Mouse (Mus musculus) stomach, embryonic 15.5 days (tissue): ENCODE measurements at regions not wholly inside any gene's neighbourhood (a gene's known extent, or its start where the extent isn't known, plus 50 kb on each side); places are given as distances from the start of the nearest gene placed in this dataset.

Experiments
- ATAC-seq: fragments of 200-750 bp; cut with Nextera tagmentation; 2 replicates; pipeline ENCODE4 v1.8.0; 2017; ENCODE audit warnings: low read depth, moderate number of reproducible peaks, moderate TSS enrichment; ENCODE audit not compliant: insufficient read depth, low FRiP score
- H3K27ac ChIP-seq: fragments of 300-500 bp; sonication (generic); 2 replicates; pipeline ENCODE4 v1.5.1; 2015; ENCODE audit warnings: mild to moderate bottlenecking, inconsistent platforms
- H3K27me3 ChIP-seq: fragments of 300-500 bp; sonication (generic); replicated peaks from 2 replicates; pipeline ENCODE4 v1.6.1; 2015; ENCODE audit warnings: inconsistent platforms
- H3K36me3 ChIP-seq: fragments of 300-500 bp; sonication (generic); 2 replicates; pipeline ENCODE4 v1.6.1; 2015; ENCODE audit warnings: inconsistent platforms
- H3K4me1 ChIP-seq: fragments of 300-500 bp; sonication (generic); 2 replicates; pipeline ENCODE4 v1.6.1; 2015; ENCODE audit warnings: inconsistent platforms
- H3K4me2 ChIP-seq: fragments of 300-500 bp; sonication (generic); 2 replicates; pipeline ENCODE4 v1.6.1; 2015; ENCODE audit warnings: mild to moderate bottlenecking, inconsistent platforms
- H3K4me3 ChIP-seq: fragments of 300-500 bp; sonication (generic); replicated peaks from 2 replicates; pipeline ENCODE4 v1.5.1; 2015; ENCODE audit warnings: inconsistent platforms
- H3K9ac ChIP-seq: fragments of 300-500 bp; sonication (generic); 2 replicates; pipeline ENCODE4 v1.6.1; 2015; ENCODE audit warnings: inconsistent platforms
- H3K9me3 ChIP-seq: fragments of 300-500 bp; sonication (generic); 2 replicates; pipeline ENCODE4 v1.6.1; 2016; ENCODE audit warnings: inconsistent platforms
- WGBS: fragments of 180-500 bp; shearing (Covaris S2); methylation state at CpG from one replicate; pipeline ENCODE4 v1.1.7; 2015; 5-methylcytosine and 5-hydroxymethylcytosine counted together

DNA sequence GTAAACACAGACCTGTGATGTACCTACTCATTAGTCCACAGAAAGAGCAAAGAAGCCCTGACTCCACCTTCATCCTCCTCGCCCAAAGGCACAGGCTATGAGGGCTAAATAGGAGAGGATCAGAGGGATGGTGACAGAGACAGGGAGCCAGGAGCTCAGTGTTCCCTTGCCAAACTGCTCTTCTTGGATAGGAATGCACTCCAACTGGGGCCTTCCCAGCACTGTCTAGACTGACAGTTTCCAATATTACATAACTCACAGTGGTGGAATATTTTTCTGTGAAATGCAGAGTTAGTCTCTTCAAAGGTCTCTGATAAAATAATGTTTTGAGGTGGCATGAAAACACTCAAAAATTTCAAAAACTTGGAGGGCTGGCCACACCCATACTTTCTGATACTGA, 53.5 kb upstream of the Irs2 start:
- Histone ChIP-seq H3K9ac (no peak overlapping the region), H3K4me1 (peaks cover 9% of the 10 kb centered on the region; the same call in 1 of the 2 replicates), H3K27ac (no peak overlapping the region), H3K9me3 (no peaks in the 10 kb centered on the region), H3K27me3 (no peaks in the 10 kb centered on the region), H3K4me3 (no peak overlapping the region), H3K36me3 (no peaks in the 10 kb centered on the region), H3K4me2 (no peak overlapping the region)
- WGBS, result 54% methylated on average over 1 of the region's 1 CpGs
- no peak for ATAC-seq

DNA sequence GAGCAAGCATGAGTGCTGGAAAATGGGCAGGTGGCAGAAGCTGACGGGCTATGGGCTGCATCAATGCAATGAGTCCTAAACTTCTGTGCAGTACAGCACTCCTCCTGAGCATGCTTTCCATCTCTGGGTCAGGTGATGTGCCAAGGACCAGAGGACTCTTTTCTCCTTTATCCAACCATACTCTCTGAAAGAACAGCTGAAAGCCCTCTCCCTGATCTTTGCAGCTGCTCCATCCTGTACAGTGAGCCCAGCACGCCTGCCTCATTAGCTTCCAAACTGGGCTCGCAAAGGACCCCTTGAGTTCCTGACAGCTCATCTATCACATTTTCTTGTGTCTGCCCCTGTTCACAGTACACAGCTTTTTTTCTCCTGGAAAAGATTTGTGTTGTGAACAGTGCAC, 52.3 kb upstream of the Irs2 start:
- Histone ChIP-seq H3K4me1 (peaks cover 16% of the 10 kb centered on the region; the same call in 1 of the 2 replicates), H3K9me3 (no peaks in the 10 kb centered on the region), H3K4me2 (no peak overlapping the region), H3K9ac (no peak overlapping the region), H3K36me3 (no peaks in the 10 kb centered on the region), H3K27me3 (no peaks in the 10 kb centered on the region), H3K4me3 (no peak overlapping the region), H3K27ac (no peak overlapping the region)
- 0 out of 2 replicates have a peak, but pooled peaks have one; percentile 9 for ATAC-seq
- 31% methylated on average over 3 of the region's 3 CpGs for WGBS

DNA sequence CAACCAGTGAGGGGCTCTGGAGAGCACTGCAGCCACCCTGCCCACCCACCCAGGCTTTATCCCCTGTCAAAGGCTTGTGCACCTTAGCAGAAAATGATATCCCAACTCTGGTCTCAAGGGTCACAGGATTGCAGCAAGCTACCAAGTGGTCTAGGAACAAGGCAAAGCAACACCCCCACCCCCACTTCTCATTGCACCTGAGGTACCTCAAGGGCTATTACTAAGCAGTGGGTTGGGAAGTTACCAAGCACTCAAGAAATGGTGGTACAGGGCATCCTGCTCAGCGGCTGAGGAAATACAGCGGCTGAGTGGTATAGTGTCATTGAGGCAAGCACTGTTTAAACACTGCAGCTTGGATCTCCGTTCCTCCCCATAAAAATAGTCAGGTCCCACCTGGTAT, 50.1 kb upstream of the Irs2 start:
- Histone ChIP-seq H3K4me3 (no peak overlapping the region), H3K9me3 (no peaks in the 10 kb centered on the region), H3K27me3 (no peaks in the 10 kb centered on the region), H3K9ac (no peak overlapping the region), H3K27ac (no peak overlapping the region), H3K4me1 (peaks cover 25% of the 10 kb centered on the region; the same call in 1 of the 2 replicates), H3K4me2 (no peak overlapping the region), H3K36me3 (no peaks in the 10 kb centered on the region)
- no peak for ATAC-seq
- WGBS, result 84% methylated on average over 3 of the region's 3 CpGs
